Mouse (Mus musculus): ENCODE measurements at regions not wholly inside any gene's neighbourhood (a gene's known extent, or its start where the extent isn't known, plus 50 kb on each side); places are given as distances from the start of the nearest gene placed in this dataset.

GRCm38 (mm10) chr2:133467170-133468168 lies 84.5 kb upstream of the Bmp2 start:
- H3K4me1 ChIP-seq = no peaks in the 10 kb centered on the region
- H3K9me3 ChIP-seq (replicated peaks) = no peaks in the 10 kb centered on the region
- H3K27ac ChIP-seq = no peak overlapping the region
- H3K36me3 ChIP-seq (ENCODE audit: poor library complexity, severe bottlenecking) = no peaks in the 10 kb centered on the region
- 92% methylated on average over 9 of the region's 9 CpGs for WGBS
- no peak overlapping the region for H3K4me3 ChIP-seq
- ATAC-seq = no peak
- H3K27me3 ChIP-seq = no peaks in the 10 kb centered on the region
- no peak overlapping the region for H3K9ac ChIP-seq
- no peak overlapping the region for H3K4me2 ChIP-seq

- 69% methylated on average over 5 of the region's 5 CpGs for WGBS
- no peaks in the 10 kb centered on the region for H3K36me3 ChIP-seq (ENCODE audit: poor library complexity, severe bottlenecking)
Measured at GRCm38 (mm10) chr2:133472966-133473744, 78.8 kb upstream of the Bmp2 start.

GRCm38 (mm10) chr2:133474174-133474573 lies 77.8 kb upstream of the Bmp2 start:
- Histone ChIP-seq H3K9ac (no peak overlapping the region), H3K27me3 (no peaks in the 10 kb centered on the region), H3K4me1 (no peaks in the 10 kb centered on the region), H3K4me2 (no peak overlapping the region), H3K27ac (no peak overlapping the region), H3K4me3 (no peak overlapping the region), H3K9me3 (replicated peaks) (no peaks in the 10 kb centered on the region), H3K36me3 (ENCODE audit: poor library complexity, severe bottlenecking) (no peaks in the 10 kb centered on the region)
- ATAC-seq = no peak
- WGBS = 100% methylated on average over 1 of the region's 1 CpGs

More at GRCm38 (mm10) chr2:133472966-133473744, 78.8 kb upstream of the Bmp2 start:
- Histone ChIP-seq H3K4me2 (no peak overlapping the region), H3K4me1 (no peaks in the 10 kb centered on the region), H3K27me3 (no peaks in the 10 kb centered on the region), H3K4me3 (no peak overlapping the region), H3K9ac (no peak overlapping the region), H3K9me3 (replicated peaks) (no peaks in the 10 kb centered on the region), H3K27ac (no peak overlapping the region)
- ATAC-seq = no peak

GRCm38 (mm10) chr2:133480870-133481269 lies 71.1 kb upstream of the Bmp2 start:
- H3K4me2 ChIP-seq = no peak overlapping the region
- no peak for ATAC-seq
- WGBS = 79% methylated on average over 3 of the region's 3 CpGs
- H3K27ac ChIP-seq = no peak overlapping the region
- no peak overlapping the region for H3K9ac ChIP-seq
- no peaks in the 10 kb centered on the region for H3K9me3 ChIP-seq (replicated peaks)
- no peaks in the 10 kb centered on the region for H3K36me3 ChIP-seq (ENCODE audit: poor library complexity, severe bottlenecking)
- no peak overlapping the region for H3K4me3 ChIP-seq
- no peaks in the 10 kb centered on the region for H3K27me3 ChIP-seq
- no peaks in the 10 kb centered on the region for H3K4me1 ChIP-seq

- Histone ChIP-seq H3K4me1 (no peaks in the 10 kb centered on the region), H3K4me2 (no peak overlapping the region), H3K9ac (no peak overlapping the region), H3K27me3 (no peaks in the 10 kb centered on the region), H3K4me3 (no peak overlapping the region), H3K36me3 (ENCODE audit: poor library complexity, severe bottlenecking) (no peaks in the 10 kb centered on the region), H3K27ac (no peak overlapping the region), H3K9me3 (replicated peaks) (no peaks in the 10 kb centered on the region)
- WGBS = 90% methylated on average over 6 of the region's 6 CpGs
- no peak for ATAC-seq
Measured at GRCm38 (mm10) chr2:133481305-133481704, 70.7 kb upstream of the Bmp2 start.

- no peak for ATAC-seq
- 88% methylated on average over 3 of the region's 3 CpGs for WGBS
- H3K36me3 ChIP-seq (ENCODE audit: poor library complexity, severe bottlenecking) = no peaks in the 10 kb centered on the region
Measured at GRCm38 (mm10) chr2:133481785-133482184, 70.2 kb upstream of the Bmp2 start.

GRCm38 (mm10) chr2:133495443-133495842 lies 56.5 kb upstream of the Bmp2 start:
- Histone ChIP-seq H3K4me3 (no peak overlapping the region), H3K27me3 (no peaks in the 10 kb centered on the region), H3K9me3 (replicated peaks) (peaks cover 3% of the 10 kb centered on the region; the same call in 1 of the 2 replicates), H3K9ac (no peak overlapping the region), H3K4me1 (no peaks in the 10 kb centered on the region), H3K4me2 (no peak overlapping the region), H3K36me3 (ENCODE audit: poor library complexity, severe bottlenecking) (no peaks in the 10 kb centered on the region), H3K27ac (no peak overlapping the region)
- ATAC-seq = no peak
- WGBS = 83% methylated on average over 3 of the region's 3 CpGs

More at GRCm38 (mm10) chr2:133481785-133482184, 70.2 kb upstream of the Bmp2 start:
- H3K4me1 ChIP-seq = no peaks in the 10 kb centered on the region
- H3K27me3 ChIP-seq = no peaks in the 10 kb centered on the region
- H3K4me2 ChIP-seq = no peak overlapping the region
- H3K4me3 ChIP-seq = no peak overlapping the region
- H3K27ac ChIP-seq = no peak overlapping the region
- no peak overlapping the region for H3K9ac ChIP-seq
- no peaks in the 10 kb centered on the region for H3K9me3 ChIP-seq (replicated peaks)

GRCm38 (mm10) chr2:133496389-133496788 lies 55.6 kb upstream of the Bmp2 start:
- no peak for ATAC-seq
- H3K27ac ChIP-seq = no peak overlapping the region
- no peaks in the 10 kb centered on the region for H3K36me3 ChIP-seq (ENCODE audit: poor library complexity, severe bottlenecking)
- no peak overlapping the region for H3K4me2 ChIP-seq
- H3K9ac ChIP-seq = no peak overlapping the region
- H3K4me3 ChIP-seq = no peak overlapping the region
- no peaks in the 10 kb centered on the region for H3K27me3 ChIP-seq
- H3K9me3 ChIP-seq (replicated peaks) = no peaks in the 10 kb centered on the region
- no peaks in the 10 kb centered on the region for H3K4me1 ChIP-seq

GRCm38 (mm10) chr2:133497071-133497470 lies 54.9 kb upstream of the Bmp2 start:
- WGBS = 86% methylated on average over 4 of the region's 4 CpGs
- no peak for ATAC-seq
- H3K9ac ChIP-seq = no peak overlapping the region
- no peaks in the 10 kb centered on the region for H3K9me3 ChIP-seq (replicated peaks)
- H3K27ac ChIP-seq = no peak overlapping the region
- H3K4me2 ChIP-seq = no peak overlapping the region
- H3K36me3 ChIP-seq (ENCODE audit: poor library complexity, severe bottlenecking) = no peaks in the 10 kb centered on the region
- H3K4me1 ChIP-seq = no peaks in the 10 kb centered on the region
- no peak overlapping the region for H3K4me3 ChIP-seq
- H3K27me3 ChIP-seq = no peaks in the 10 kb centered on the region

GRCm38 (mm10) chr2:133497541-133498185 lies 54.3 kb upstream of the Bmp2 start:
- Histone ChIP-seq H3K27me3 (no peaks in the 10 kb centered on the region), H3K4me2 (no peak overlapping the region), H3K4me3 (no peak overlapping the region), H3K36me3 (ENCODE audit: poor library complexity, severe bottlenecking) (no peaks in the 10 kb centered on the region), H3K27ac (no peak overlapping the region), H3K9ac (no peak overlapping the region), H3K9me3 (replicated peaks) (no peaks in the 10 kb centered on the region), H3K4me1 (no peaks in the 10 kb centered on the region)
- no peak for ATAC-seq
- 91% methylated on average over 8 of the region's 8 CpGs for WGBS

- H3K4me3 ChIP-seq = no peak overlapping the region
- H3K9ac ChIP-seq = no peak overlapping the region
- H3K4me2 ChIP-seq = no peak overlapping the region
- no peaks in the 10 kb centered on the region for H3K4me1 ChIP-seq
- H3K36me3 ChIP-seq (ENCODE audit: poor library complexity, severe bottlenecking) = no peaks in the 10 kb centered on the region
- H3K27me3 ChIP-seq = no peaks in the 10 kb centered on the region
- 93% methylated on average over 2 of the region's 2 CpGs for WGBS
- H3K9me3 ChIP-seq (replicated peaks) = no peaks in the 10 kb centered on the region
- no peak for ATAC-seq
- H3K27ac ChIP-seq = no peak overlapping the region
Measured at GRCm38 (mm10) chr2:133498186-133498571, 53.8 kb upstream of the Bmp2 start.

GRCm38 (mm10) chr2:133498717-133499143 lies 53.2 kb upstream of the Bmp2 start:
- Histone ChIP-seq H3K27ac (no peak overlapping the region), H3K4me3 (no peak overlapping the region), H3K9me3 (replicated peaks) (no peaks in the 10 kb centered on the region), H3K4me2 (no peak overlapping the region), H3K9ac (no peak overlapping the region), H3K27me3 (no peaks in the 10 kb centered on the region), H3K4me1 (no peaks in the 10 kb centered on the region), H3K36me3 (ENCODE audit: poor library complexity, severe bottlenecking) (no peaks in the 10 kb centered on the region)
- WGBS = 73% methylated on average over 3 of the region's 3 CpGs
- no peak for ATAC-seq
